Mouse (Mus musculus) cerebellum, postnatal 14 days (tissue): ENCODE measurements around the gene Arhgap10.

ENCODE experiments used
- DNase-seq, 2 experiments: peaks; one replicate each; pipeline ENCODE4 v3.0.0; 2021; ENCODE audit warnings: mixed read lengths in 2 of 2

Gene Arhgap10

DNA sequence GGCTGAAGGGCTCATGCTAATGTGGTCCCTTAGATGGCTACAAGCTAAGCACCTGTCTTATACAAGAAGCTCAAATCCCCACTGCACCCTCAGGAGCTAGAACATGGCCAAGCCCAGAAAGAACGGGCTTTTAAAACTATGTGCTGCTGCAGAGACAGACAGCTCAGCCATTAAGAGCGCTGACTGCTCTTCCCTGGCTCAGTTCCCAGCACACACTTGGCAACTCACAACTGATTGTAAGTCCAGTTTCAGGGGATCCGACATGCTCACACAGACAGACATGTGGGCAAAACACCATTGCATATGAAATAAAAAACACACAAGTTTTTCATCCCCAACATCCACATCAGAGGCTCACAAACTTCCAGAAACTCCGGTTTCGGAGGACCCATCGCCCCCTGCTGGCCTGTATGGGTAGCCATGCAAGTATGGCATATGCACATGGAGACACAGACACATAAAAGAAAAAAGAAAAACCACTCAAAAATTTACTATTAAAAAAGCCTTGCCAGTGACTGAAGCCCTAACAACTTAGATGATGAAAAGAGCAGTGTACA lies 77.4 kb downstream of the Arhgap10 start:
- peak; percentile 39 to 63 for DNase-seq

DNA sequence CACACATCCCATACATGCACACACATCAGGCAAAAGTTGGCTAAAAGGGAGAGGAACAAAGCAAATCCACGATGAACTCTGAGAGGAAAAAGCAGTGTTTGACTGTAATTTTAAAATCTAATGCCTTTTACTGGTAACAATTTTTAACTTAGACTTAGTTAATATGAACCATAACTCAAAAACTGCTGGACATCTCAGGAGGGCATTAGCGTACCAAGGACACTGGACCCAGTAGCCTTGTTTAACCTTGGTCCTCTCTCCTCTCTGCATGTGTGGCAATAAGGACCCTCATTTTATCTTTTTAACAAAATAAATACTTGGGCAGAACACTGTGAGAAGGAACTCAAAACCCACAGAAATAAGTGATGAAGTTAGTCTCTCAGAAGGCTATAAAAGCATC lies 78.1 kb downstream of the Arhgap10 start:
- DNase-seq: no peak

DNA sequence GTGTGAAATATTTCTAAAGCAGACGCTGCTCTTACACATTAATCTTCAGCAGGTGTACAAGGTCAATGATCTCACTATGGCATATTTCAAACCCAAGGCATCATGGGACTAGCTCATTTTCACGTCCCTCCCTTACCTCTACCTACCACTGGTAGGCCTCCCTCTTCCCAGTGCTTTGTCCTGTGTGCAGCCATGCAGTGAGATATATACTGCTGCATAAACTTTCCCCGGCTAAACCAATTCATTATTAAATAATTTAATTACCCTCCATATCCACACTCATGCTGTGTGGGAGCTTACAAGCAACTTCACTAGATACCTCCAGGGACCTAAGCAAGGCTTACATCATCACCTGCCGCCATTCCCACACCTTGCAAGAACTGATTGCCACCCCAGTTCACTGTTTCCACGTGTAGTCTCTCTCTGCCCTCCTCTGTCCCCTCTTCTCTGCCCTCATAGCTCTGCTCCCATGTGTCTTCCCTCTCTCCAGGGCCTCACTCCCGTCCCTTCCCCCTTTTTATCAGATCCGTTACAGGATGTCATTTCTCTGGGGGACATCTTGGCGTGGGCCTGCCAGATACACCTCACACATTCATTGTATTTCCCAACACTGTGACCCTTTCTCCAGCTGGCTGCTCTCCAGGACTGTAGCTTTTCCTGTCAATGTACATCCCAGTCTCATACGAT lies 79.8 kb downstream of the Arhgap10 start:
- no peak for DNase-seq

DNA sequence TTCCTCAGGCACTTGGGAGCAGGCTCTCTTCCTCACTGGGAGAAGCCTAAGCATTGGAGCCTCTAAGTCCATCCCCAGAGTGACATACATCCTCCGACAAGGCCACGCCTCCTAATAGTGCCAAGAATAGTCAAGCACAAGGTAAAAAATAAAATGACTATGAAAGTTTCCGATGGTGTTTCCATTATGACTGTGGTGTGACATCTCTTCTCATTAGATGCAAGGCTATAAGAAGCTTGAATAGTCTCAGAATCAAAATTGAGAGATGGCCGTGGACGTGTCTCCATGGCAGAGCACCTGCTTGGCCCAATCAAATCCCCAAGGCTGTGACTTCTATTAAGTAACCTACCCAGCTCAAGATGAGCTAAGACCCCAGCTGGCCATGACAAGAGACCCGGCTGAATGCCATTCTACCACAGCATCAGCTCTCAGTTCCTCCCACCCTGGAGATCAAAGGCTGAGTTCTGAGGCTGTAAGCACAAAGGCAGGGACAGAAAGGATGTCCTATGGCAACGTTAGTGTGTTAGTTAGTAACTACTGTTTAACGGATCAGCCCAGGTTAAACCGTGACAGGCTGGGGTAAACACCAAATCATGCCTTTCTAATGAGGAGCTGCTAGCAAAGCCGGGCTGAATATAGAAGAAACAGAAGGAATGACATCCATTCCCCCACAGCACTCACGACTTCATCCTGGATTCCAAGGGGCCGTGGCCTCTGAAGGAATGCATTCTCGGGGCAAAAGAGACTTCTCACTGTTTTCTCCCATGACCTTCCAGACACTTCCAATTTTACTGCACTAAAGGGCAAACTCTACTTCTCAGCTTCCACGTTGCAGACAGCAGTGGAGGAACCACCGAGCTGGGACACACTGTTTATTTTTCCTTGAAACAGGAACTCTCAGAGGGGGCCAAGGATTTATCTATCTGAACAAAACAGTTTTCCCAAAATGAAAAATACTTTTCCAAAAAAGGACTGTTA lies 81.5 kb downstream of the Arhgap10 start:
- no peak for DNase-seq

DNA sequence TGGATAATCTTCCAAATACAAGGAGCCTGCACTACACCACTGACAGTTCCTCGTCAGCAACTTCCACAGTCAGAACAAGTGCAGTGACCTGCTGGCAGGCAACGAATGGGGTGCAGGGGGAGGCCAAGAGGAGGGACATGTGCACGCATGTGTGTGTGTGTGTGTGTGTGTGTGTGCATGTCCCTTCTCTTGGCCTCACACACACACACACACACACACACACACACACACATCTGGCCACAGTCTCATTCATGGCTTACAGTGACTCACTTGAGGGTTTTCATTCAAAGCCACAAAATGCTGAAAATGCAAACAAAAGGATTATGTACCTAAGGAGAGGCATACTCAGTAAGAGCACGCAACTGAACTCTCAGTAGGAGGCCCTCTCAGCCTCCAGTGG lies 84.5 kb downstream of the Arhgap10 start:
- DNase-seq: no peak

DNA sequence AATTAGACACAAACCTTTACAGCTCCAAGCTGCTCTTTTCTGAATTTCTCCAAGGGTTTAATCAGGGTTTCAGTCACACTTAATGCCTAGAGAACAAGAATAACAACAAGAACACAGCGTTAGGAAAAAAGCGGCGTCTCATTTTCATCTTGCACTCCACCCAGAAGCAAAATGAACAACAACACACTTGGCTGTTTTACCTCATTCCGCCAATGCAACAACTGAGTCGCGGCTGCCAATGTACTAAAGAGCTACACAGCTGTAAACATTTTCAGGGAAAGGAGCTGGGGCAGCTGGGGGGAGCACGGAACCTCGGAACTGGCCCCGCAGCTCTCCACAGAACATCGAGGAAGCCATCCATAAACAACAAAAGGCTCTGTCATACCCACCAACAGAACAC lies 85.0 kb downstream of the Arhgap10 start:
- DNase-seq: no peak

DNA sequence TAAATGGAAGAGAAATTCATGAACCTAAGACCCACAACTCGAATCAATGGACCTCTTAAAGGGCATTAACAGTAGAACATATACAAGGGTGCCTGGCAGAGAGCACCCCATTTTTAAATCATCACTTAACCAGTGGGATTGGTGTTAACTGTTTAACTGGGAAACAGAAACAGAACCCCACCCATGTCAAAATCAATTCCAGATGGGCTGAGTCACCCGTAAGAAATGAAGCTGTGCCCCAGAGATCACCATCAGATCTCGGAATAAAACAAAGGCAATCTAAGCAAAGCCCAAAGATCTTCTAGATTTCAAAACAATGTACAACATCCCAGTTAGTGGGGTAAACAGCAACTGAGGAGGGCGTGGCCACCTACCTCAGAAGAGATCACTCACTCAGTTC lies 89.3 kb downstream of the Arhgap10 start:
- no peak for DNase-seq

DNA sequence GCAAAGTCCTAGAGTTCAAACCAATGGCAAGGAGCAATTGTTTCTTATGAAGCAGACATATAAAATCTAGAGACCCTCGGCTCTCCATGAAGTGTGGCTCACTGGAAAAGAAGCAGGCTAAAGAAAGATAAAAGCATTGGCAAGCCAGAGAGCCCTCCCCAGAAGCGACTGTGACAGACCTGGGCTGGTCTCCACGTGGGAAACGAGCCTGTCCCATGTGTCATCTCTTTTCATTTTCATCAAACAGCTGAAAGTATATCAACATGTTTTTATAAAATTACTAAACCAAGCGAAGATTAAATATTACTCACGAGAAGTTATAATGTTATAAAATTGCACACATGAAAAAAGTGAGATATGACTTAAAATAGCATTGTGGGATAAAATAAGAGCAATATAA lies 89.7 kb downstream of the Arhgap10 start:
- no peak for DNase-seq

DNA sequence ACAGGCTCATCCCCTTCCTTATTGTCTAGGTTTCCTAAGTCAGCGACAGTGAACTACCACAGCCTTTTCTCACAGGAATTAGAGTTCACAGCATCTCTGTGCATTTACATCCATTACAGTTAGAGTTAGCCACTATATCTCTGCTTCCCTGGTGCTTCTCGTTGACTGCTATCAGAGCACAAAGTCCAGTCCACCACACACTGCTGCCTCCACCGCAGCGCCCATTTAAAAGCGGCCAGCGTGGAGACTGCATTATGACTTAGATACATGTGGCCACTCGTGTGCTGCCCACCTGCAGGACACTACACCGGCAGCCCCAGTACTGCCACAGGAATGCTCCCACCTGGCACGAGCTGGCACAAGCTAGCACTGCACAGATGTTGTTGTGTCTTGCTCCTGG lies 90.3 kb downstream of the Arhgap10 start:
- no peak for DNase-seq

DNA sequence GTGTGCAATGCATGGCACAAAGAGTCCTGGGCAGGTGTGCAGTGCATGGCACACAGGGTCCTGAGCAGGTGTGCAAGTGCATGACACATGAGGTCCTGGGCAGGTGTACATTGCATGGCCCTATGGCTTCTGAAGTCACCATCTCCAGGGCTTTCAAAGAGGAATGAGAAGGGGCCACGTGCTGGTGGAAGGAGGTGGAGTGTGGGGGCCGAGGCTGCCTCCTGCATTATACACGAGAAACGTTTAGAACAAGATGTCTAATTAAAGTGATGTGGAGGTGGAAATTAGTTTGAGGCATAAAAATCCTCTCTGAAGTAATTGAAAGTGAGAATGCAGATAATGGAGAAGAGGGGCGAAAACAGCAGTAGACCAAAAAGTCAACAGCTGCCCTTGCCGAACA lies 93.9 kb downstream of the Arhgap10 start:
- DNase-seq: no peak

DNA sequence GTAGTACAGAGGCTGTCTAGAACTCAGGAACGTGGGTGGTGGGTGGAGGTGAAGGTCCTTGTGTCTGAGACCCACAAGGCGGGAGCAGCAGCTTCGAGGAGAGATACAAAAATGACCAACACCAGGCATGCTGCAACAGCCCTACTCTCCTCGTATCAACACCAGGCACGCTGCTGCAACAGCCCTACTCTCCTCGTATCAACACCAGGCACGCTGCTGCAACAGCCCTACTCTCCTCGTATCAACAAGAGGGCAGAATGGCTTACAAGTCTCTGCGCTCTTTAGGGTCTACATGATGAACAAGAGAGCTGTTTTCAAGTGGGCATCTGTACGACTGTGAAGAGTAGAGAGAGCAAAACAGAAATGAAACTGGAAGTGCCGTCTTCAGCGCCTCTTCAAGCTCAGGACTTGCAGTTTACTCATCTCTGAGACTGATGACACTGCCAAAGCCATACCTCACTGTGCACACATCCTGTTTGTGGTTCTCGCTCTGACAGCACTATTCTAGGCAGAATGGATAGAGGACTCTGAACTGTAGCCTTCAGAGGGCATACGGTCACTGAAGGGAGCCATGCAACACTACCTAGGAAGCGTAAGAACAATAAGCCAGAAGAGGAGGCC lies 95.0 kb downstream of the Arhgap10 start:
- no peak for DNase-seq

DNA sequence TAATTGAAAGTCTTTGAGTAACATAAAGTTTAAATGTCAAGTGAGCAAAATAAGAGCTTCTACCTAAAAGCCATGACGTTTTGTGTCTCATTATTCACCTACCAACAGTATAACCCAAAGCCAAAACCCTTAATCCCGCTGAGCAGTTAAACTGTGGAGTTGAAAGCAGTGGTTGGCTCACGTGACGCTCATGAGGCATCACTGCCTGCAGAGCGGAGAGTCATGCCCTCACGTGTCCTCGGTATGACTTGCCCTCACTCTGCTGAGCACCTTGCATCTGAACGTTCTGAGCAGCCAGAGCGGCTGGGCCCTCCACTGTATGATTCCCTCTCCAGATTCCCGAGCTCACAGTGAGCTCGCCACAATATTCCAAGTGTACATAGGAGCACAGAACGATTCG lies 96.2 kb downstream of the Arhgap10 start:
- no peak for DNase-seq

DNA sequence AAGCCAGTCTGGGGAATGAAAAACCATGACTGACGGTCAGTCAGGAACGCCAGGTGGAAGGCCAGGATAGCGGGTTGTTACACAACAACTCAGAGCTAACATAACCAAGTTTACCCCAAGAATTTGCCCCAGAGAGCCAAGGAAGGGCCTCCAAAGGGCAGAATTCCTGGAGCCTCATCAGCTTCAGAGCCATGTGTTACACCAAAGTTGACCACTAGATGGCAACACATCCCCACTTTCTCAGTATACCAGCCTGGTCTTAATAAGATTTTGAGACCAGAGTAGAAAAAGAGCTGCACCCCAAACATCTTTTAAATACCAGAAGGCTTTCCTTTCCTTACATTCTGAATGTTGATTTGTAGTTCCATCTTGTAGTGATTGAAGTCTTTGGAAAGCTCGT lies 98.0 kb downstream of the Arhgap10 start:
- peak; percentile 86 to 88 for DNase-seq

DNA sequence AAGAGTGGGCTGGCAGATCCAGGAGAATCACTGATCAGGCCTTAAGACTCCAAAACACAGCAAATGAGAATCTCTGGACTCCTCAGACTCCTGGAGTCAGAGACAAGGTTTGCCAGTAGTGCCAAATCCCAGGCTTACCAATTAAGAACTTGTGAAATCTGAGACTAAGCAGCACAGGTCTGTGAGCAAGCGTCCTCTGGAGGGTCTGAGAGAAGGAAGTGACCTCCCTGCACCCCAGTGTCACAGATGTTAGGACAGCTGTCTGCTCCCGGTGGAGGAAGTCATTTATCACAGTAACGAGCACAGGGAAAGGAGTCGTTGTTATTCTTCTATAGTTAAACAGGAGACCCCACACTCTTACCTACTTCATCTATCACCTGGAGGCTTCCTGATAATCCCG lies 101.0 kb downstream of the Arhgap10 start:
- no peak for DNase-seq

DNA sequence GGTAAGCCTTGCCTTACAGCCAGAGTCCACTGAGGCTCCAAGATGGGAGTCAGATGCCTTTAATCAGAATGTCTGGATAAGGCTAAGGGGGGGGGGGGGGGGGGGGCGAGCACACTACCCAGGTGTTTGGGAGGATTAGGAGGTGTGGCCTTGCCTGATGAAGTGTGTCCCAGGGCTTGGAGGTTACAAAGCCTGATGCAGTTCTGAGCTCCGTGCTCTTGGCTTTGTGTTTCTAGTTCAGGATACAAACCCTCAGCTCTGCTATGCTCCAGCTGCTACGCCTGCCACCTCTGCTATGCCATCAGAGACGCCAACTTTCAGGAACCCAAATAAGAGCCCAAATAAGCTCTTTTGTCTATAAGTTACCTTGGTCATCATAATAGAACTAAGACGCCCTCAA lies 101.7 kb downstream of the Arhgap10 start:
- DNase-seq: no peak

DNA sequence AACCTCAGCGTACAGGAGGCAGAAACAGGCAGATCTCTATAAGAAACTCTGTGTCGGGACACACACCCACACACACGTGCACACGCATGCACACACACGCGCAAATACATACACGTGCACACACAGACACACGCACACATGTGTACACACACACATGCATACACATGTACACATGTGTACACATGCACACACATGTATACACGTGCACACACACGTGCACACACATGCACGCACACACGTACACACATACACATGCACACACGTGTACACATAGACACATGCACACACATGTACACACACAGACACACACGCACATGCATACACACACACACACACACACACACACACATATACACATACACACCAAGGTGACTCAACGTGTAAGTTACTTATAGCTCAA lies 106.5 kb downstream of the Arhgap10 start:
- no peak for DNase-seq

DNA sequence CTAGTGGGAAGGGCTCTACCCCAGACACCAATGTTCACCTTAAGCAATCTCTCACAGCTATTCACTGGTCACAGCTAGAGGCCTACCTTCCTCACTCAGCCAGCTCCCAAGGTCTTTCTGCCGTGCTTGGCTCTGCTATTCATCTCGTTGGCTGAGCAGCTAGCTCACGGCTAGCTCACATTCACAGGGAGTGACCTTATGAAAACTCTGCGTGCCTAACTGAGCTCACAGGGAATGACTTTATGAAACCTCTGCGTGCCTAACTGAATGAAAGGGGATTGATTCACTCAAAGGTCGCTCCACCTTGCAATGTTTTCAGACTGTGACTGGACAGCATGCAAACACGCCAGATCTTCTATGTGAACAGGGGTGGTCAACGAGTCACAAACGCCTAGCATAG lies 107.4 kb downstream of the Arhgap10 start:
- DNase-seq: no peak

DNA sequence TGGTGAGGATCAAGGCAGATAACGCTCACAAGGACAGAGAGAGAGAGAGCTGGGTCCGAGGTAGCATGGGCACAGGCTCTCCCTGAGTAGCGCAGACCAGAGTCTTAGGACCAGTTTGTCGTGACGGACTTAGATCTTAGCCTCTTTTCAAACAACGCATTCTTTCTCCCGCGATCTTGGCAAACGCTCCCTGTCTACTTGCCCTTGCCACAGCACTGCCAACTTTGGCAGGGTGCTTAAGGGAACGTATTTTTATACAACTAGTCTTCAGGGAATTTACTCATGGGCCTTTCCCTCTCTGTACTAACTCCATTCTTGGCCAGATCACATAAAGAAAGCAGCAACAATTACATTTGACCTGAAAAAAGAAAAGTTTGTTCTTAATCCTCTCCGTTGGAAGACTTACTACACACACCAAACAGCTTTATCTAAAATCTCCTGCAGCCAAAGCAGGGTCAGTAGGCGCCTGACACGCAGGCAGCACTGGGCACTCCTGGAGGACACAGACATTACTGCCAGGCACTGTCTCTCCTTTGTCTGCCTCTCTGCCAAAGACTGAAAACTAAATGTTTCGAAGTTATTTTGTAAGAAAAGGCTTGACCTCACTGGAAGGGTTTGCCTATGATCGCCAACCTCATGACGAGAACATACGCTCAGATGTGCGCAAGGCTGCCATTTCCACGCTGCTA lies 109.1 kb downstream of the Arhgap10 start:
- no peak for DNase-seq

DNA sequence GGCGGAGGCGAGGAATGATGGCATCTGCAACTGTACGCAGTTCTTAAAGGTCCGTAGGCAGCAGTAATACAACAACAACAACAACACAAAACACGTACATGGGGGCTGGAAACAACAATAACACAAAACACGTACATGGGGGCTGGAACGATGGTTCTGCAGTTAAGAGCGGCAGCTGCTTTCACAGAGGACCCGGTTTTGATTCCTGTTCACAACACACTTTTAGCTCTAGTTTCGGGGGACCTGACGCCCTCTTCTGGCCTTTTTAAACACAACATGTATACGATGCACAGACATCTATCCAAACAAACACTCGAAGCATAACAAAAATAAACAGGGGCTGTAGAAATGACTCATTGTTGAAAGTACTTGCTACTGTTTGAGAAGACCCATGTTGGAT lies 110.9 kb downstream of the Arhgap10 start:
- no peak for DNase-seq

DNA sequence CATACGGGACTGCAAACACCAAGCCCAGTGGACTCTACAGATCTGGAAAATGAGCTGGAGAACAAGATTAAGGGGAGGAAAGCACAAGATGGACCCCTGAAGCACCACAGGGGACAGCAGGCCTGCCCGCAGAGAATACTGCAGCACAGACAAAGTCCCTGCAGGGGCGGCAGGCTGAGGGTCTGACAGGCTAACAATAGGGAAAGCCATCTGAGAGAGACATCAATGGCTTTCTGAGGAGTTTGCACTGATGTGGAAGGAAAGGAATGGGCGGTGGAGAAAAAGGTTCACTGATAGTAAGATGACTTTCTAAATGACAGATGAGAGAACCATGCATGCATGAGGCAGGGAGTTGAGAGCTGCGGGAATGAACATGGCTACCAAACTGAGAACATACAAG lies 111.3 kb downstream of the Arhgap10 start:
- no peak for DNase-seq

DNA sequence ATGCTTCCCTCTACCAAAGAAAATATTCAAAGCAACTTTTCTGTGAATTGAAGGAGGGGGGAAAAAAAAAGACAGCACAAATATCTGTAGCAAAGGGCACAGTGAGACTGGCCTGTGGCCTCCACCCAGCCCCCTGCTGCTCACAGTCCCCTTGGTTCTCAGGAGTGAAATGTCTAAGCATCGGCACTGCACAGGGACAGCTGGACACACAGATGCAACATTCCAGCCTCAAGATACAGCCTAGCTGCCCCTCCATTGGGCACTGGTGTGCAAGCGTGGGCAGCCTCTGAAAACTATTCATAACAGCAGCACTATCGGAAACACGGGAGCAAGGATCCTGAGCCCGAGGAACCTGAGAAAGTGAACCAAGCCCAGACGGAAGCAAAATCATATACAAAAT lies 113.7 kb downstream of the Arhgap10 start:
- no peak for DNase-seq

DNA sequence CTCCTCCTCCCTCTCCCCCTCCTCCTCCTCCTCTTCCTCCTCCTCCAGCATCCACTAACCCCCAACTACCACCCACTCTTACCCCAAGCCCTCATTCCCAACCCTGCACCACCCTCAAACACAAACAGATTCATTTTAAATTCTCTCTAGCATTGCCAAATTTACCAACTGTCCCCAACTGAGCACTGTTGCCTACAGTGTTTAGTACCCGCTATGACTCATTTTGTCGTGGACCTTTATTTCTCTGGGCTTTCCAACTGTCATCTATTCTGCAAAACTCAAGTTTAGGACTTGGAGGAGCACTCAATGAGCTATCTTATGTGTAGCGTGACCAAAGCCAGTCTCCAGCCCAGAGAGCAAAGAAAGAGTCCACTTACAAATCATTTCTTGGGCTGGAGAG lies 115.8 kb downstream of the Arhgap10 start:
- no peak for DNase-seq

DNA sequence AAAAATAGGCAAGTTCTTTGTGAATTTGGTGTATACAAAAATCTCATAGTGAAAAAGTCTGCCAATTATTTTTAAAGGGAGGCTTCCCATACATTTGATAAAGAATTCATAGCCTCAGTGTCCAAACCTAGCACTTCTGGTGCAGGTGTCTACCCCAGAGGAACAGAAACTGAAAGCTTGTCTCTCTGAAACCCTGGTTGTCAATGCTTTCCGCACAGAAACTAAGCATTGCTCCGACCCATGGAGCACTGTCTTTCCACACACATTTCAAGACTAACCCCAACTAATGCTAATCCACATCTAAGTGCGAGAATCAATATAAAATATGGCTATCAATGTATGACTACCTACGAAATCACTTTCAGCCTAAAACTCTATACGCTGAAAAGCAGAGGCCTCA lies 116.6 kb downstream of the Arhgap10 start:
- no peak for DNase-seq
